Mouse (Mus musculus): ENCODE measurements around the gene St3gal5. TPM values are rescaled to one million over a fixed set of nuclear protein-coding genes. Genes with fewer than 3 reads are reported as not detected.

The St3gal5 gene
- polyA plus RNA-seq, 1 experiment from 2014 or later = 42.4 TPM

DNA sequence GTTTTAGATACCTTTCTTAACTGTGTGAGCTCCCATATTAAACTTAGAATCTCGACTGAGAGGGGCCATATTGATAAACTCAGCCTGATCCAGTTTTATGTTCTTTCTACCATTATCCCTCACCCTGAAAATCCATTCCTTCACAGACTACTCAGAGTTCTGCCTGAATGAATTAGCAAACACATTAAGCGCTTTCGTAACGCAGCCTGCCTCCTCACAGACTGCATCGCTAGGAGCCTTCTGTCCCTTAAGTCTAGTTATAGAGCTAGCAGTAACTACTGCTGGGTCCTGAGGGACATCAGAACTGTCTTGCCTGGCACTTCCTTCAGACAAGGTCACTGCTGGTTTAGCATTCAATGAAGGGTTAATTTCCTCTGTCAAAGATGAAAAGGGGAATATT is 78.6 kb downstream of the St3gal5 start:
- 55% methylated on average over 5 of the region's 5 CpGs for WGBS
- H3K9ac ChIP-seq (replicated peaks) = no peak overlapping the region
- ATAC-seq = no peak

DNA sequence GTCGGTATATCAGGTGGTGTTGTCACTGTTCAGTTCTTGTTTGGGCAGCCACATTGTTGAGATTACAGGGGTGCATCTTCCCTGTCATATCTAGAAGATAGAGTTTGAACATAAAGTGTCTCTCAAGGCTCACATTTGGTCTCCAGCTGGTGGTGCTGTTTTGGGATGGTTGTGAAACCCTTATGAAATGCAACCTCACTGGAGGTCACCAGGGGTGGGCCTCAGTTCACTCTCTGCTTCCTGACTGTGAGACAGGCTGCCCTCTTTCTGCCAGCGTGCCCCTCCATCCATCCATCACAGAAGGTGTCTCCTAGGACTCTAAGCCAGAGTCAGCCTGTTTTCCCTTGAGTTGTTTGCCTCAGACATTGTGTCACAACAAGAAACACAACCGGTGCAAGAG is 80.0 kb downstream of the St3gal5 start:
- 80% methylated on average over 3 of the region's 3 CpGs for WGBS
- no peaks in the 10 kb centered on the region for H3K9me3 ChIP-seq
- H3K9ac ChIP-seq (replicated peaks) = no peak overlapping the region
- no peaks in the 10 kb centered on the region for H3K27me3 ChIP-seq
- peaks cover 12% of the 10 kb centered on the region for H3K4me1 ChIP-seq (replicated peaks)
- H3K4me3 ChIP-seq (replicated peaks) = no peak overlapping the region
- H3K36me3 ChIP-seq = no peaks in the 10 kb centered on the region
- H3K4me2 ChIP-seq (replicated peaks) = no peak overlapping the region
- ATAC-seq = no peak
- H3K27ac ChIP-seq = no peak overlapping the region

More for the DNA sequence above, 78.6 kb downstream of the St3gal5 start:
- no peaks in the 10 kb centered on the region for H3K9me3 ChIP-seq
- H3K4me2 ChIP-seq (replicated peaks) = no peak overlapping the region
- no peaks in the 10 kb centered on the region for H3K36me3 ChIP-seq
- H3K4me3 ChIP-seq (replicated peaks) = no peak overlapping the region
- no peaks in the 10 kb centered on the region for H3K27me3 ChIP-seq
- H3K27ac ChIP-seq = no peak overlapping the region
- H3K4me1 ChIP-seq (replicated peaks) = peaks cover 12% of the 10 kb centered on the region

- WGBS = 90% methylated on average over 3 of the region's 3 CpGs
- no peaks in the 10 kb centered on the region for H3K9me3 ChIP-seq
- ATAC-seq = no peak
Observed at GRCm38 (mm10) chr6:72179006-72179405, 81.6 kb downstream of the St3gal5 start.

GRCm38 (mm10) chr6:72179562-72180502 is 82.4 kb downstream of the St3gal5 start:
- Histone ChIP-seq H3K27ac (no peak overlapping the region), H3K9ac (replicated peaks) (no peak overlapping the region), H3K27me3 (peaks cover 8% of the 10 kb centered on the region), H3K36me3 (no peaks in the 10 kb centered on the region), H3K9me3 (no peaks in the 10 kb centered on the region), H3K4me2 (replicated peaks) (no peak overlapping the region), H3K4me1 (replicated peaks) (peaks cover 17% of the 10 kb centered on the region), H3K4me3 (replicated peaks) (no peak overlapping the region)
- ATAC-seq = no peak
- 85% methylated on average over 12 of the region's 12 CpGs for WGBS

More at GRCm38 (mm10) chr6:72179006-72179405, 81.6 kb downstream of the St3gal5 start:
- no peaks in the 10 kb centered on the region for H3K36me3 ChIP-seq
- no peaks in the 10 kb centered on the region for H3K27me3 ChIP-seq
- H3K4me3 ChIP-seq (replicated peaks) = no peak overlapping the region
- peaks cover 17% of the 10 kb centered on the region for H3K4me1 ChIP-seq (replicated peaks)
- no peak overlapping the region for H3K27ac ChIP-seq
- H3K4me2 ChIP-seq (replicated peaks) = no peak overlapping the region
- H3K9ac ChIP-seq (replicated peaks) = no peak overlapping the region

GRCm38 (mm10) chr6:72184576-72184975 is 87.2 kb downstream of the St3gal5 start:
- no peak overlapping the region for H3K4me2 ChIP-seq (replicated peaks)
- no peak overlapping the region for H3K4me3 ChIP-seq (replicated peaks)
- H3K36me3 ChIP-seq = no peaks in the 10 kb centered on the region
- no peak overlapping the region for H3K27ac ChIP-seq
- WGBS = 91% methylated on average over 5 of the region's 5 CpGs
- H3K27me3 ChIP-seq = peaks cover 40% of the 10 kb centered on the region
- H3K4me1 ChIP-seq (replicated peaks) = peaks cover 16% of the 10 kb centered on the region
- no peak for ATAC-seq
- H3K9ac ChIP-seq (replicated peaks) = no peak overlapping the region
- H3K9me3 ChIP-seq = no peaks in the 10 kb centered on the region

DNA sequence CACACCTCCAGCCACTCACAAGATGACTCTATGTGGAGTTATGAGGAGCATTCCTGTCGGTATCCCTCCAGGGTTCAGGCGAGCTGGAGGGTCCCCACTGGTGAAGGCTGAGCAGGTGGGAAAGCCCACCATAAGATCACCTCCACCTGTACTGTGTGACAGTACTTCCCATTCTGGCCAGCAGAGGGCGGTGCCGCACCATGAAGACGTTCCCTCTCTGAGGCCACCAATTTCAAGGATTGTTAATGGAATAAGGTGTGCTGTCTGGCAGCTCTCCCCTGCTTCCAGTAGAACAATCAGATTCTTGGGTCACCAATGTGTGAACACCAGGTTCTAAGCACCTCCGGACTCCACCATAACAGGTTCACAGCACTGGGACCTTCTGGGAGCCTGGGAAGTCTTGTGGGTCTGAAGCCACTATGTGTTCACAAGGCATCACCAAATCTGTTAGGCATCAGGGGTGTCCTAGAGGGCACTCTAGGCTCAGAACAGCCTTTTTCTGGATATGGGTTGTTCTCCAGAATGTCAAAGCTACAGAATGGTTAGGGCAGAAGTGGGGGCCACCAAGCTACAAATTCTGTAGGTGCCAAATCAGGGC is 88.6 kb downstream of the St3gal5 start:
- peak; percentile 79 for ATAC-seq
- no peak overlapping the region for H3K27ac ChIP-seq
- WGBS = 8% methylated on average over 6 of the region's 6 CpGs
- H3K9ac ChIP-seq (replicated peaks) = no peak overlapping the region
- no peak overlapping the region for H3K4me2 ChIP-seq (replicated peaks)
- H3K27me3 ChIP-seq = peaks cover 49% of the 10 kb centered on the region
- H3K36me3 ChIP-seq = no peaks in the 10 kb centered on the region
- H3K9me3 ChIP-seq = no peaks in the 10 kb centered on the region
- peaks cover 19% of the 10 kb centered on the region for H3K4me1 ChIP-seq (replicated peaks)
- no peak overlapping the region for H3K4me3 ChIP-seq (replicated peaks)

DNA sequence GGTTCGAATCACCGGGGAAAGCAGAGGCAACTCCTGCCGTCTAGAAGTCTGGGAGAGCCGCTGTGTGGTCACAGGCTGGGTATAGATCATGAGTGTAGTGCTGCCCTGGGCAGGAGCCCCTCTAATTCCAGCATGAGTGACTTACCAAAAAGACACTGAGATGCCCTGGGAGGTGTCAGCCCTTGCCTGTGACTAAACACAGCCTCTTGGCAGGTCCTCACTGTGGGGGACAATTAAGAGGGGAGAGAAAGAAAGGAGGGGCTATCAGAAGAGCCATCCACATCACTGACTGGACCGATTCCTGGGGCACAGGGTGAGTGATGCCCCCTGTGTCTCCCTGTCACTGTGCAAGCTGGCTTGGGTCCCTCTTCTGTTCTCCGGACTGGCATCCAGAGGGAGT is 89.4 kb downstream of the St3gal5 start:
- ATAC-seq = no peak
- 77% methylated on average over 6 of the region's 6 CpGs for WGBS
- H3K27me3 ChIP-seq = peaks cover 57% of the 10 kb centered on the region

GRCm38 (mm10) chr6:72189061-72189863 is 91.9 kb downstream of the St3gal5 start:
- Histone ChIP-seq H3K4me1 (replicated peaks) (peaks cover 14% of the 10 kb centered on the region), H3K9ac (replicated peaks) (peak overlapping the region; percentile 37), H3K27me3 (peaks cover 62% of the 10 kb centered on the region), H3K4me2 (replicated peaks) (peak overlapping the region; percentile 50), H3K9me3 (no peaks in the 10 kb centered on the region), H3K27ac (no peak overlapping the region), H3K36me3 (no peaks in the 10 kb centered on the region), H3K4me3 (replicated peaks) (peak overlapping the region; percentile 16)
- ATAC-seq = peak; percentile 43
- 3% methylated on average over 29 of the region's 29 CpGs for WGBS

More for the DNA sequence above, 89.4 kb downstream of the St3gal5 start:
- H3K27ac ChIP-seq = no peak overlapping the region
- H3K9ac ChIP-seq (replicated peaks) = no peak overlapping the region
- H3K4me1 ChIP-seq (replicated peaks) = peaks cover 19% of the 10 kb centered on the region
- no peaks in the 10 kb centered on the region for H3K9me3 ChIP-seq
- no peaks in the 10 kb centered on the region for H3K36me3 ChIP-seq
- no peak overlapping the region for H3K4me2 ChIP-seq (replicated peaks)
- H3K4me3 ChIP-seq (replicated peaks) = no peak overlapping the region

GRCm38 (mm10) chr6:72190120-72190519 is 92.7 kb downstream of the St3gal5 start:
- ATAC-seq = no peak
- Histone ChIP-seq H3K4me3 (replicated peaks) (no peak overlapping the region), H3K9me3 (no peaks in the 10 kb centered on the region), H3K27ac (no peak overlapping the region), H3K9ac (replicated peaks) (no peak overlapping the region), H3K27me3 (peaks cover 53% of the 10 kb centered on the region), H3K4me1 (replicated peaks) (peaks cover 14% of the 10 kb centered on the region), H3K36me3 (no peaks in the 10 kb centered on the region), H3K4me2 (replicated peaks) (no peak overlapping the region)
- WGBS = 49% methylated on average over 6 of the region's 6 CpGs

DNA sequence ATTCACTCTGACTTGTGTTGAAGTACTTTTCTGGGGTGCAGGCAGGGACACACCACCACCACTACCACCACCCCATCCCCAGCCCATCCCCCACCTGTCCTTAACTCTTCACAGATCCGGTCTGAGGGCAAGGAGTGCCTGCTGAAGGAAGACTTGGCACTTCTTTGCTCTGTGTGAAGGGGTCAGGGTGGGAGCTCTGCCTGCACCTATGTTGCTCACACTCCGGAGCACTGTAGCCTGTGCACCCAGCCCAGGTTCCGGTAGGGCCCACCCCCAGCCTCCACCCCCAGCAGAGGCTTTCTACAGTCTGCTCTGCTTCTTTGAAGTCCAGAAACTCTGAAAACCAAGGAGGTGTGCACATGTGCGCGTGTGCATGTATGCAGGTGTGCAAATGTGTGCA is 93.2 kb downstream of the St3gal5 start:
- H3K36me3 ChIP-seq = no peaks in the 10 kb centered on the region
- no peaks in the 10 kb centered on the region for H3K9me3 ChIP-seq
- no peak overlapping the region for H3K4me3 ChIP-seq (replicated peaks)
- peaks cover 53% of the 10 kb centered on the region for H3K27me3 ChIP-seq
- H3K27ac ChIP-seq = no peak overlapping the region
- H3K4me1 ChIP-seq (replicated peaks) = peaks cover 14% of the 10 kb centered on the region
- no peak for ATAC-seq
- no peak overlapping the region for H3K4me2 ChIP-seq (replicated peaks)
- no peak overlapping the region for H3K9ac ChIP-seq (replicated peaks)
- 58% methylated on average over 5 of the region's 5 CpGs for WGBS

DNA sequence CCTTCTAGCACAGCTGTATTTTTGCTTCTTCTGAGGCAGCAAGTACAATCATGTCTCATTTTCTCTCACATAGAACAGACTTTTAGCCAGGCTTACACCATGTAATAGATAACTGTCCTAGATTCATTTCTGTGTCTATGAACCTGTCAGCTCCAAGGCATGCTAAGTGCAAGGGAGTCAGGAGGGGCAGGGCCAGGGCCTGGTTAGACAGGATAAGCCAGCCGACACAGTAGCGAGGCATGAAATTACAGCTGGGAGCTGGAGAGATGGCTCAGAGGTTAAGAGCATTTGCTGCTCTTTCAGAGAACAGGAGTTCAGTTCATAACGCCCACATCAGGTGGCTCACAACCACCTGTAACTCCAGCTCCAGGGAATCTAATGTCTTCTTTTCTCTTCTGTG is 99.3 kb downstream of the St3gal5 start:
- H3K27ac ChIP-seq = no peak overlapping the region
- peaks cover 23% of the 10 kb centered on the region for H3K27me3 ChIP-seq
- H3K4me1 ChIP-seq (replicated peaks) = peaks cover 11% of the 10 kb centered on the region
- no peaks in the 10 kb centered on the region for H3K36me3 ChIP-seq
- no peak overlapping the region for H3K9ac ChIP-seq (replicated peaks)
- H3K4me3 ChIP-seq (replicated peaks) = no peak overlapping the region
- no peaks in the 10 kb centered on the region for H3K9me3 ChIP-seq
- no peak overlapping the region for H3K4me2 ChIP-seq (replicated peaks)
- 88% methylated on average over 3 of the region's 3 CpGs for WGBS
- ATAC-seq = no peak

GRCm38 (mm10) chr6:72197515-72197914 is 100.1 kb downstream of the St3gal5 start:
- no peaks in the 10 kb centered on the region for H3K9me3 ChIP-seq
- H3K4me2 ChIP-seq (replicated peaks) = no peak overlapping the region
- H3K4me1 ChIP-seq (replicated peaks) = peaks cover 11% of the 10 kb centered on the region
- no peak overlapping the region for H3K9ac ChIP-seq (replicated peaks)
- no peak overlapping the region for H3K27ac ChIP-seq
- no peak overlapping the region for H3K4me3 ChIP-seq (replicated peaks)
- peaks cover 17% of the 10 kb centered on the region; the same call in 1 of the 2 replicates for H3K27me3 ChIP-seq
- no peak for ATAC-seq
- no peaks in the 10 kb centered on the region for H3K36me3 ChIP-seq
